Mouse (Mus musculus) testis, adult 2 months (tissue): ENCODE measurements around the gene Wasl.

Experiments
- CTCF ChIP-seq: fragments of 200-500 bp; IDR thresholded peaks from 2 replicates; pipeline ENCODE4 v1.5.1; 2012; ENCODE audit warnings: low read depth, mild to moderate bottlenecking, inconsistent platforms, low read length, moderate library complexity; ENCODE audit not compliant: control insufficient read depth, insufficient read depth, insufficient replicate concordance
- POLR2A ChIP-seq: fragments of 200-500 bp; IDR thresholded peaks from 2 replicates; pipeline ENCODE4 v1.6.1; 2012; ENCODE audit warnings: low read depth, mild to moderate bottlenecking, inconsistent platforms, low read length, moderate library complexity; ENCODE audit not compliant: control insufficient read depth

DNA sequence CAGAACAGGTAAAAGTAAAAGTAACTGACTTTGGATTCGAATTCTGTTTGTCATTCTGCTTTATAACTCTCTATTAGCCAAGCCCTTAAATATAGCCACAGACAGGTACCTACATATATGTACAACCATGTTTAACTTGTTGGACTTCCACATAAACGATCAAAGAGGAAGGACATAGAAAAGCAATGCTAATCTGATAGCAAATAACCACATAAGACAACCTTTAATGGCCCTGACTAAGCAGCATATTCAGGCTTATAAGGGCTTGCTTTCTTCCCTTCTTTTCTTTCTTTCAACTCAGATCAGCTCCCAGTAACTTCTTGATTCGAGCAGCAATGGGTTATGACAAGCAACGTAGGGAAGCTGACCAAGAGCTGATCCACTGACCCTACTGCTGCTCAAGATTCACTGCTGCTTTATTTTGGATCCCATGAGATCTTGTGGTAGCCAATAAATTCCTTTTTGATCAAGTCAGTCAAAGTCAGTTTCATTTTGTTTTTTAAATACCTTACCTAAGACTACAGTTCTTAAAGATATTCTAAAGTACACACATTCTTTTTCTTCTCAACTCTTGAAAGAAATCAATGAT is 17.6 kb downstream of the Wasl start:
- TF ChIP-seq CTCF (no peak), POLR2A (no peak)
